Mouse (Mus musculus): Measurements from ENCODE around the gene Metap2. TPM values are rescaled to one million over a fixed set of nuclear protein-coding genes. Genes with fewer than 3 reads are reported as not detected.

The Metap2 gene
- polyA plus RNA-seq, 1 experiment from 2014 or later, result 212 TPM

DNA sequence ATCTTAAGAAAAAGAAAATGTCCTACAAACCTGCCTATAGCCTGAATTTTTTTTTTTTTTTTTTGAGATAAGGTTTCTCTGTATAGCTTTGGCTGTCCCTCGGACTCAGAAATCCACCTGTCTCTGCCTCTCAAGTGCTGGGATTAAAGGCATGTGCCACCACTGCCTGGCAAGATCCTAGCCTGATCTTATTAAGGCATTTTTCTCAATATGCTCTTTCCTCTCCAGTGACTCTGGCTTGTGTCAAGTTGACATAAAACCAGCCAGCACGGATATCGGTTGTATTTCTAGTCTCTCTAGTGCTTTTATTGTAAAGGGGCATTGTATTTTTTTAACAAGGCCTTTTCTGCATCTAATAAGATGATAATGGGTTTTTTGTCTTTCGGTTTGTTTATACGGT, 27.8 kb upstream of the Metap2 start:
- 80% methylated on average over 5 of the region's 5 CpGs for WGBS
- no peak overlapping the region for H3K4me3 ChIP-seq
- no peak overlapping the region for H3K27ac ChIP-seq
- no peaks in the 10 kb centered on the region for H3K36me3 ChIP-seq
- H3K9me3 ChIP-seq, result no peaks in the 10 kb centered on the region
- no peak overlapping the region for H3K4me2 ChIP-seq
- no peak overlapping the region for H3K9ac ChIP-seq
- no peak for ATAC-seq (ENCODE audit: insufficient number of reproducible peaks, insufficient read depth, low FRiP score, low TSS enrichment, low read depth)
- H3K4me1 ChIP-seq, result no peaks in the 10 kb centered on the region
- H3K27me3 ChIP-seq, result no peaks in the 10 kb centered on the region

DNA sequence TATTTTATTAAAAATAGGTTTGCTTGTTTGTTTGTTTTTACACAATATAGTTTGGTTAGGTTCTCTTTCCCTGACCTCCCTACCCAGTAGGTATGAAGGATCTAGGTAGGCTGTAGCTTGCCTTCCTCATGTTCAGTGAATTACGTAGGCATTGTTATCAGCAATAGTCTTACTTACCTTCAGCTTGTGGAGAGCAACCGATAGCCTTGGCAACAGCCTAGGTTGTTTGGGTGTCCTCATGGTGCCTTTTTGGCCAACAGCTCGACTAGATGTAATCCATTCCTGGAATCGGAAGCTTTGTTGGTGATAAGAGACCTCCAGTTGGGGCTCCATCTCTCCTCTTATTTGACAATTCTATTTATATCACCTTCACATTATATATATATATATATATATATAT, 24.3 kb upstream of the Metap2 start:
- Histone ChIP-seq H3K4me3 (no peak overlapping the region), H3K9ac (no peak overlapping the region), H3K27me3 (no peaks in the 10 kb centered on the region), H3K4me1 (peaks cover 8% of the 10 kb centered on the region), H3K4me2 (no peak overlapping the region), H3K9me3 (no peaks in the 10 kb centered on the region), H3K27ac (no peak overlapping the region), H3K36me3 (no peaks in the 10 kb centered on the region)
- ATAC-seq (ENCODE audit: insufficient number of reproducible peaks, insufficient read depth, low FRiP score, low TSS enrichment, low read depth), result no peak
- 93% methylated on average over 4 of the region's 4 CpGs for WGBS

DNA sequence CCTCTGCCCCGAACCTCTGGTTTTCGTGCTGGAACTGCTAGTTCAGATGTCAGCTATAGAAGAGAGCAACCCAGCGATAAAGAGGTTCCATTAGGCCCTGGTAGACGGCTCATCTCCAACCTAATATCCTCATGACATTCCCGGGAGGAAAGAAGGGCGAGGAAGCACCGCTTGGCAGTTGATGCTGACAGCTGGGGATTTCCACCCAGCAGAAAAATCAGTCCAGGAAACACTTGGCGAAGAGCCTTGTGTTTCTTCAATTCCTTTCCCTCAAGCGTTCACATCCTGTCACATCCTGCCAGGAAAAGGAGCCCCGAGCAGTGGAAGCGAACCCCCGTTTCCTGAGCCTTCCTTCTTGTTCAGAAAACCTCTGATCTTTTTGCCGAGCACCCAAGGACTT, 22.3 kb upstream of the Metap2 start:
- H3K4me2 ChIP-seq, result no peak overlapping the region
- H3K4me1 ChIP-seq, result peaks cover 25% of the 10 kb centered on the region
- no peaks in the 10 kb centered on the region for H3K36me3 ChIP-seq
- no peak overlapping the region for H3K9ac ChIP-seq
- H3K9me3 ChIP-seq, result no peaks in the 10 kb centered on the region
- 69% methylated on average over 13 of the region's 13 CpGs for WGBS
- H3K27me3 ChIP-seq, result no peaks in the 10 kb centered on the region
- no peak overlapping the region for H3K4me3 ChIP-seq
- H3K27ac ChIP-seq, result peak overlapping the region; percentile 52
- no peak for ATAC-seq (ENCODE audit: insufficient number of reproducible peaks, insufficient read depth, low FRiP score, low TSS enrichment, low read depth)

DNA sequence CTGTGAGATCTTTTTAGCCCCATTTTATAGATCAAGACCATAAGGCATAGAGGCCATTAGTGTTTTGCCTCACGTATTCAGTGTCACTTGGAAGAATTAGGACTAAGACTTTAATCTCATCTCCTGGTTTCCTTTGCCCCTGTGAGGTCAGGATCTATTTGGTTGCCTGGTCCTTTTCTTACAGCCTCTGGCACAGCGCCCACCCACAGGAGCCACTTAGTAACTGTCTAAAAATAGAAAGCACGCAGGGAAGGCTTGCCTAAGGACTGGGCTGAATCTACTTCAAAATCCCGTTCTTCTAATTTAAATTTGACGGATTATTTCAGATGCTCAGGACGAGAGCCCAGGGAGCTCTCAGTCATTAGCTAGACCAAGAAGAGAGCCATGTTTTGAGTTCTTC, 21.8 kb upstream of the Metap2 start:
- no peak for ATAC-seq (ENCODE audit: insufficient number of reproducible peaks, insufficient read depth, low FRiP score, low TSS enrichment, low read depth)
- no peak overlapping the region for H3K9ac ChIP-seq

DNA sequence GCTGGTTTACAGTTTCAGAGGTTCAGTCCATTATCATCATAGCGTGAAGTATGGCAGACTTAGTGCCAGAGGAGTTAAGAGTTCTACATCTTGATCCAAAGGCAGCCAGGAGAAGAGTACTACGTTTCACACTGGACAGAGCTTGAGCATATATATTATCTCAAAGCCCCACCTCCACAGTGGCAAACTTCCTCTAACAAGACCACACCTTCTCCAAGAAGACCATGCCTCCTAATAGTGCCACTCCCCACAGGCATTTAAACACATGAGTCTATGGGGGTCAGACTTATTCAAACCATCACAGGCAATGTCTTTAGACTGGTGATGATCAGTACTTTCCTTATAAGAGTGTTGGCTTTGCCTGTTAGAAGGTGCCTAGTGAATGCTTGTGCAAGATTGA, 21.2 kb upstream of the Metap2 start:
- Histone ChIP-seq H3K4me1 (peaks cover 33% of the 10 kb centered on the region), H3K36me3 (no peaks in the 10 kb centered on the region), H3K27me3 (no peaks in the 10 kb centered on the region), H3K4me3 (no peak overlapping the region), H3K4me2 (no peak overlapping the region), H3K9ac (no peak overlapping the region), H3K27ac (no peak overlapping the region), H3K9me3 (no peaks in the 10 kb centered on the region)
- 84% methylated on average over 2 of the region's 2 CpGs for WGBS
- ATAC-seq (ENCODE audit: insufficient number of reproducible peaks, insufficient read depth, low FRiP score, low TSS enrichment, low read depth), result no peak

More for the DNA sequence above, 21.8 kb upstream of the Metap2 start:
- H3K4me2 ChIP-seq, result no peak overlapping the region
- H3K4me3 ChIP-seq, result no peak overlapping the region
- H3K27ac ChIP-seq, result peak overlapping the region; percentile 52
- H3K9me3 ChIP-seq, result no peaks in the 10 kb centered on the region
- 43% methylated on average over 6 of the region's 6 CpGs for WGBS
- peaks cover 30% of the 10 kb centered on the region for H3K4me1 ChIP-seq
- H3K27me3 ChIP-seq, result no peaks in the 10 kb centered on the region
- no peaks in the 10 kb centered on the region for H3K36me3 ChIP-seq

DNA sequence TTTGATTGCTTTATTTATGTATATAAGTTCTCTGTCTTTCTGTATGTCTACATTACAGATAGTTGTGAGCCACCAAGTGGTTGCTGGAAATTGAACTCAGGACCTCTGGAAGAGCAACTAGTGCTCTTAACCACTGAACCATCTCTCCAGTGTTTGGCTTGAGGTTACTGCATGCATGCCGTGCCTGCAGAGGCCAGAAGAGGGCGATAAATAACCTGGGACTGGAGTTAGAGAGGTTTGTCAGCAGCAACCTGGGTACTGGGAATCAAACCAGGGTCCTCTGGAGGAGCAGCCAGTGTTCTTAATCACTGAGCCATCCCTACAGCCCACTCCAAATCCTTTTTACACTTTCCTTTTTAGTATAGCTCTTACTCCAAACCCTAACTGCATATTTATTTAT, 19.9 kb upstream of the Metap2 start:
- no peaks in the 10 kb centered on the region for H3K9me3 ChIP-seq
- no peak for ATAC-seq (ENCODE audit: insufficient number of reproducible peaks, insufficient read depth, low FRiP score, low TSS enrichment, low read depth)
- no peak overlapping the region for H3K4me2 ChIP-seq
- no peak overlapping the region for H3K27ac ChIP-seq
- no peaks in the 10 kb centered on the region for H3K36me3 ChIP-seq
- no peak overlapping the region for H3K4me3 ChIP-seq
- no peak overlapping the region for H3K9ac ChIP-seq
- no peaks in the 10 kb centered on the region for H3K27me3 ChIP-seq
- H3K4me1 ChIP-seq, result peaks cover 33% of the 10 kb centered on the region
- 65% methylated on average over 2 of the region's 2 CpGs for WGBS

DNA sequence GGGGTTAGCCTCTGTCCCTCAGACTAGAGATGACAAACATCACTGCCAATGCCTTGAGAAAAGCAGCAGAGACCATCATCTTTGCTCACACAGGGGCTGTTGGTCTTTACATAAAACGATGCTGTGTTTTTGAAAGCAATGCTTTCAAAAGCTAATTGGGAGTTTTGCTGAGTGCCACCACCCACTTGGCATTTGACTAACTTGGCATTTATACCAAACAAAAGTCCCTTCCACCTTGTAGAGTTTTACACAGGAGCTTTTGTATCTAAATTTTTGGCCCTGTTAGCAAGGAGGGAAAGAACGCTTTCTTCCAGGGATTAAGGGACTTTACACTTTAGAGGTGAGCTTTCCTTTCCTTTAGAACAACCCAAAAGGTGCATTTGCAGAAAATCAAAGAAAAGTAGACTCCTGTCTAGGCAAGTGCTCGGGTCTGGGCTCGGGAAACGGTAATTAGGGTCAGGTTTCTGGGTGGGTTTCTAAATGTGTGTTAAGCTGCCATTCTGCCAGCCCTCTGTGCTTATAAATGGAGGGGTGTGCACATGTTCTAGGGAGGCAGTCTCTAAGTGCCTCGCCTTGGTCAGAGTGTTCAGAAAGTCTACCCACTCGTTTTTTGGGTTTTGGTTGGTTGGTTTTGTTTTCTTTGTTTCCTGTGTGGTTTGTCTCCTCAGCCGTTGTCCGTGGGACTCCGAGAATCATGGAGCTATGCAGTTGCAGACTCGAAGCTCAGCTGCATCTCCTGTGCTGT, 18.8 kb upstream of the Metap2 start:
- Histone ChIP-seq H3K9ac (peak overlapping the region; percentile 17; the same call in 1 of the 2 replicates), H3K4me2 (peak overlapping the region; percentile 37), H3K27me3 (no peaks in the 10 kb centered on the region), H3K9me3 (no peaks in the 10 kb centered on the region), H3K36me3 (no peaks in the 10 kb centered on the region), H3K4me3 (no peak overlapping the region), H3K27ac (peak overlapping the region; percentile 60), H3K4me1 (peaks cover 33% of the 10 kb centered on the region)
- ATAC-seq (ENCODE audit: insufficient number of reproducible peaks, insufficient read depth, low FRiP score, low TSS enrichment, low read depth), result 0 out of 2 replicates have a peak, but pooled peaks have one; percentile 27
- 18% methylated on average over 11 of the region's 11 CpGs for WGBS

DNA sequence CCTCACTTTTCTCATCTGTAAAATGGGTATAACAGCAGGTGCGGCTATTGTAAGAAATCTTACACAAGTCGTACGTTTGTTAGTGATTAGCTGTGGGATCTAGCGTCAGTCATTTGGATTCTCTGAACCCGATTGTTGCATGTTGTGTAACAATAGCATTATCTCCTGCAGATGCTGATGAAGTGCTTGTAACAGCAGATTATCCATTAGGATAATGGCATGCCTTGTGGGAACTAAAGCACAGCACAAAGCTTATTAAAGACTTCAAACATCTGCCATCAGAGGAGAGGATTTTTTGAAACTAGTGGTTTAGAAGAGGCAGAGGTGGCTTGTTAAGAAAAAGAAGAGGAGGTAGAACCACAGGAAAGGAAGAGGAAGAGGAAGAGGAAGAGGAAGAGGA, 16.6 kb upstream of the Metap2 start:
- no peaks in the 10 kb centered on the region for H3K27me3 ChIP-seq
- no peaks in the 10 kb centered on the region for H3K9me3 ChIP-seq
- H3K4me3 ChIP-seq, result no peak overlapping the region
- H3K9ac ChIP-seq, result no peak overlapping the region
- no peak for ATAC-seq (ENCODE audit: insufficient number of reproducible peaks, insufficient read depth, low FRiP score, low TSS enrichment, low read depth)
- WGBS, result 84% methylated on average over 5 of the region's 5 CpGs
- no peaks in the 10 kb centered on the region for H3K36me3 ChIP-seq
- H3K27ac ChIP-seq, result 0 out of 2 replicates have a peak overlapping the region, but pooled peaks have one; percentile 16
- H3K4me1 ChIP-seq, result peaks cover 25% of the 10 kb centered on the region
- H3K4me2 ChIP-seq, result no peak overlapping the region

DNA sequence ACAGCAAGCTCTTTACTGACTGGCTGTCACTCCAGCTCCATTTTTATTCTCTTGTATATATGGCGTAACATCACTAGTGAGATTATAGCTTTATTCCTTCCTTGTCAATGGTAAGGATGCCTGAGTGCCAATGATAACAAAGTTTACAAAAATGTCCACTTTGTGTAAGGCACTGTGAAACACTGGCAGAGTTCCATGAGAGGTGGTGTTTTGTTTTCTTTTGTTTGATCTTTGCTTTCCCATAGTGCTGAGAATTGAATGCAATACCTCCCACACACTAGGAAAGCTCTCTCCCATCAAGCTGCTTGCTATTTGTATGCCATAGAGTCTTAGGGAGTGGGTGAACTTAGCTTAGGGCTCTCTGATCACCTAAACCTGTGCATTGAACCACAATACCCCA, 16.0 kb upstream of the Metap2 start:
- 95% methylated on average over 1 of the region's 1 CpGs for WGBS
- H3K9ac ChIP-seq, result no peak overlapping the region
- no peaks in the 10 kb centered on the region for H3K27me3 ChIP-seq
- H3K27ac ChIP-seq, result no peak overlapping the region
- no peak for ATAC-seq (ENCODE audit: insufficient number of reproducible peaks, insufficient read depth, low FRiP score, low TSS enrichment, low read depth)
- no peaks in the 10 kb centered on the region for H3K36me3 ChIP-seq
- no peak overlapping the region for H3K4me2 ChIP-seq
- H3K4me1 ChIP-seq, result peaks cover 25% of the 10 kb centered on the region
- no peak overlapping the region for H3K4me3 ChIP-seq
- no peaks in the 10 kb centered on the region for H3K9me3 ChIP-seq

DNA sequence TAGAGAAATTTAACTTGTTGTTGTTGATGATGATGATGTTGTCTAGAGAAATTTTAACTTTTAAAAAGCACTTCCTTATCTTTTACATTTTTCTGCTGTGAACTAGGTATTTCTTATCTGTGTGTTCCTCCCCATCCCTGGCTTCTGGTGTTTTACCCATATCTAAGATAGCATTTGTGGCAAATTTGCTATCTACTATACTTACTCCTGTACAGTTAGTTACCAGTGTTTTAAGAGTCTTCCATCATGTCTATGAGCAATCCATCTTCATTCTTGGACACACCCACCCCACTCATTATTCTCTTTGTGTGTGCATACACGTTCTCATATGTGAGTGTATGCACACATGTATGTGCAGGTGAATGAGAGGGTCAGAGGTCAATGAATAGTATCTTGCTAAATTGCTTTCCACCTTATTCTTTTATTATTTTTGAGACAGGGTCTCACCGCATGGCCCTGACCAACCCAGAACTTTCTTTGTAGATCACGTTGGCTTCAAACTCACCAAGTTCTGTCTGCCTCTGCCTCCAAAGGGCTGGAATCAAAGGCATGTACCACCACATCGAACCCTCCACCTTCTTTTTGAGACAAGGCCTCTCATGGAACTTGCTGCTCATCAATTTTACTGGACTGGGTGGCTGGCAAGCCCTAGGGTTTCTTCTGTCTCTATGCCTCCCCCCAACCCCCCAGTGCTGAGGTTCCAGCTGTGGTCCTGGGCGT, 15.4 kb upstream of the Metap2 start:
- Histone ChIP-seq H3K4me2 (no peak overlapping the region), H3K27ac (no peak overlapping the region), H3K4me3 (no peak overlapping the region), H3K9ac (no peak overlapping the region), H3K27me3 (no peaks in the 10 kb centered on the region), H3K36me3 (no peaks in the 10 kb centered on the region), H3K9me3 (no peaks in the 10 kb centered on the region), H3K4me1 (peaks cover 28% of the 10 kb centered on the region)
- WGBS, result 83% methylated on average over 5 of the region's 5 CpGs
- no peak for ATAC-seq (ENCODE audit: insufficient number of reproducible peaks, insufficient read depth, low FRiP score, low TSS enrichment, low read depth)

DNA sequence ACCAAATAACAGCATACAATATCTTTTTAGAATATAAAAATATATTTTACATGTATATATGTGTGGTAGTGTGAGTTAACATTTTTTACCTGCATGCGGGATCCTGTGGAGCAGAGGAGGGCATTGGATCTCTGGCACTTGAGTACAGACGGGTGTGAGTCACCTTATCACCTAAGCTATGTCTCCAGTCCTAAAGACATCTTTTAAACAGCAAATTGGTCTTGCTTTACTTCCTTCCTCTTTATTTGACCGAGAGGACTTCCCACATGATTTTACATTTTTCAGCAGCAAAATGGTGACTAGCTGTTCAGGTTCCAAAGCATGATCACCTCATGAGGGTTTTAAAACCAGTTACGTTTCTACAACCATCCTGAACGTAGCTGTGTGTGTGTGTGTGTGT, 14.4 kb upstream of the Metap2 start:
- Histone ChIP-seq H3K27ac (no peak overlapping the region), H3K9me3 (no peaks in the 10 kb centered on the region), H3K9ac (no peak overlapping the region), H3K4me3 (no peak overlapping the region), H3K27me3 (no peaks in the 10 kb centered on the region), H3K36me3 (no peaks in the 10 kb centered on the region), H3K4me1 (peaks cover 34% of the 10 kb centered on the region), H3K4me2 (no peak overlapping the region)
- 79% methylated on average over 5 of the region's 5 CpGs for WGBS
- ATAC-seq (ENCODE audit: insufficient number of reproducible peaks, insufficient read depth, low FRiP score, low TSS enrichment, low read depth), result no peak

DNA sequence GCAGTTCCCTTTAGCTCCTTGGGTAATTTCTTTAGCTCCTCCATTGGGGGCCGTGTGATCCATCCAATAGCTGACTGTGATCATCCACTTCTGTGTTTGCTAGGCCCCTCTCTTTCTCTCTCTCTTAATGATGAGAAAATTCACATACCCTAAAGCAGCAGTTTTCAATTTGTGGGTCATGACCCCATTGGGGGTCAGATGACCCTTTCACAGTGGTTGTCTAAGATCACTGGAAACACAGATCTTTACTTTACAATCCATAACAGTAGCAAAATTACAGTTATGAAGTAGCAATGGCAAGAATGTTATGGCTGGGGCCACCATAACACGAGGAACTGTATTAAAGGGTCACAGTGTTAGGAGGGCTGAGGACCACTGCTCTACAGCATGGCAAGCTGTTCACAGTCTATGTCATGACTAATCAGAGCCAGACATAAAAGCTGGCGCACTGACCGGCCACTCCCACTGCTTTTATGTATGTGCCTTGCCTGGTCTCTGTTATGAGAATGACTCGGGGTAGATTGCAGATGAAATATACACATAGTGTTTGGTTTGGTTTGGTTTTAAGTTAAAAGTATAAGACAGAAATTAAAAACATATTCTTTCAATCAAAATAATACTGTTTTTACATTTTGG, 13.0 kb upstream of the Metap2 start:
- Histone ChIP-seq H3K27ac (no peak overlapping the region), H3K9me3 (no peaks in the 10 kb centered on the region), H3K4me2 (no peak overlapping the region), H3K4me3 (no peak overlapping the region), H3K4me1 (peaks cover 23% of the 10 kb centered on the region), H3K27me3 (no peaks in the 10 kb centered on the region), H3K9ac (no peak overlapping the region), H3K36me3 (no peaks in the 10 kb centered on the region)
- 34% methylated on average over 5 of the region's 5 CpGs for WGBS
- ATAC-seq (ENCODE audit: insufficient number of reproducible peaks, insufficient read depth, low FRiP score, low TSS enrichment, low read depth), result no peak

Measured in embryonic facial prominence, embryonic 13.5 days (tissue).